Mouse (Mus musculus) bone marrow, adult 2 months (tissue): Measurements from ENCODE around the gene Gm21103. TPM values are rescaled to one million over a fixed set of nuclear protein-coding genes. Genes with fewer than 3 reads are reported as not detected.
"Not testable (repeated sequence)": the region's sequence is repeated elsewhere in the genome, so short reads cannot be mapped to it uniquely, and the experiment has no call there.

Experiments
- H3K27ac ChIP-seq: fragments of 200-500 bp; 2 replicates; pipeline ENCODE4 v1.5.1; 2012; ENCODE audit warnings: low read depth, mild to moderate bottlenecking, control low read depth, inconsistent platforms, low read length; ENCODE audit not compliant: control insufficient read depth, poor library complexity, insufficient read depth
- H3K4me1 ChIP-seq: fragments of 200-500 bp; 2 replicates; pipeline ENCODE4 v1.6.1; 2011; ENCODE audit warnings: low read length; ENCODE audit not compliant: control insufficient read depth, insufficient read depth
- H3K4me3 ChIP-seq: fragments of 200-500 bp; replicated peaks from 2 replicates; pipeline ENCODE3; 2011; ENCODE audit warnings: mild to moderate bottlenecking, low read depth, low read length, control low read depth; ENCODE audit not compliant: control insufficient read depth
- WGBS: fragments of 180-500 bp; shearing (Covaris S2); methylation state at CpG from one replicate; pipeline ENCODE4 v1.1.7; 2018; 5-methylcytosine and 5-hydroxymethylcytosine counted together
- polyA plus RNA-seq: library from polyadenylated mRNA; stranded (reverse); fragments of >200 nt; gene quantifications from 2 replicates; pipeline ENCODE4 v1.2.4, GENCODE M21; 2011; ENCODE audit warnings: low replicate concordance; ENCODE audit not compliant: missing spikeins, insufficient read depth, insufficient read length

The Gm21103 gene
- not detected in 2 replicates for polyA plus RNA-seq

- not testable (repeated sequence) for H3K27ac ChIP-seq, H3K4me3 ChIP-seq, H3K4me1 ChIP-seq
- WGBS: 68% methylated on average over 2 of the region's 2 CpGs
These were observed at the start of gene Gm21103 for GRCm38 (mm10) chr14:6304743-6305142. TSS of gene Gm21103 (minus strand) at chr14:6304843.

DNA sequence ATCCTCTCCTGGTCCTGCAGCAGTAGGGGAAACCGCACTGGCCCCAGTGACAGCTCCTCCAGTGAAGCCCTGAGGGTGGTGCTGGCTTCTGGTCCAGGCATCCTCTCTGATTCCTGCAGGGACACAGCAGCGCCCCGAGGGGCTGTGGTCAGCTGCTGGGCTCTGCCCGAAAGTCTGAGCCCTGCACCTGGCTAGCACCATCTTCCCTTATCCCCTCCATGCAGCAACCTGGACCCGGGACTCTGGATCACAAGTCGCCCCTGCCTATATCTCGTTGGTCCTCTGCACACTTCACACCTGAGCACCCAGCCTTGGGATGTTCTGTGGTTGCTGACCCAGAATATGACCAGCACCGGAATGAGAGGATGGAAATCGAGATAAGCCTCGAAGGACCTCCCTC lies 38.9 kb upstream of the Gm21103 start, which contains the start of gene Gm3618:
TSS of gene Gm3618 (minus strand) at position 101 of the 400 bp plus-strand sequence.
- not testable (repeated sequence) for H3K4me1 ChIP-seq, H3K4me3 ChIP-seq, H3K27ac ChIP-seq
- no CpG with 5 or more reads among the region's 10 CpGs for WGBS

GRCm38 (mm10) chr14:6286931-6287715 lies 17.5 kb downstream of the Gm21103 start, which contains the start of gene Gm3411:
TSS of gene Gm3411 (minus strand) at chr14:6287250.
- not testable (repeated sequence) for H3K4me3 ChIP-seq, H3K4me1 ChIP-seq, H3K27ac ChIP-seq
- WGBS: 5% methylated on average over 55 of the region's 57 CpGs

Other genes with a start within 250 kb of the Gm21103 start
- gene Gm6337, start 246.6 kb downstream of the Gm21103 start, polyA plus RNA-seq: not detected in 2 replicates
- not detected in 2 replicates for gene Gm8206, start 210.9 kb downstream of the Gm21103 start, polyA plus RNA-seq
- not detected in 2 replicates for gene Gm3468, start 196.2 kb downstream of the Gm21103 start, polyA plus RNA-seq
- not detected in 2 replicates for gene Gm3476, start 179.0 kb downstream of the Gm21103 start, polyA plus RNA-seq
- not detected in 2 replicates for gene Gm21560, start 85.6 kb downstream of the Gm21103 start, polyA plus RNA-seq
- not detected in 2 replicates for gene Gm3411, start 17.6 kb downstream of the Gm21103 start, polyA plus RNA-seq
- not detected in 2 replicates for gene Gm3618, start 38.8 kb upstream of the Gm21103 start, polyA plus RNA-seq
- not detected in 2 replicates for gene Gm16440, start 85.5 kb upstream of the Gm21103 start, polyA plus RNA-seq
- not detected in 2 replicates for gene Gm3591, start 107.6 kb upstream of the Gm21103 start, polyA plus RNA-seq
- not detected in 2 replicates for gene Gm3594, start 139.8 kb upstream of the Gm21103 start, polyA plus RNA-seq
- not detected in 2 replicates for gene Gm8356, start 232.4 kb upstream of the Gm21103 start, polyA plus RNA-seq